Mouse (Mus musculus) neural tube, embryonic 15.5 days (tissue): ENCODE measurements around the gene Rhebl1. TPM values are rescaled to one million over a fixed set of nuclear protein-coding genes. Genes with fewer than 3 reads are reported as not detected.

Experiments used
- polyA plus RNA-seq: library from polyadenylated mRNA; unstranded; fragments of >200 nt; fragmentation: Nextera tagmentation; extraction: Ambion mirVana; gene quantifications from 2 replicates; pipeline ENCODE4 v1.2.1, GENCODE M21; 2015

The Rhebl1 gene
- polyA plus RNA-seq, 1 experiment from 2014 or later = 33.2 TPM

Other genes starting within 250 kb of the Rhebl1 start
- gene Ddx23, start 231.6 kb downstream of the Rhebl1 start, polyA plus RNA-seq = 20.6 and 21.0 TPM in 2 replicates
- 9.4 and 11.3 TPM in 2 replicates for gene Rnd1, start 217.1 kb downstream of the Rhebl1 start, polyA plus RNA-seq
- 6.4 and 7.5 TPM in 2 replicates for gene Ccdc65, start 186.3 kb downstream of the Rhebl1 start, polyA plus RNA-seq
- gene Fkbp11, start 166.3 kb downstream of the Rhebl1 start, polyA plus RNA-seq = 11.9 and 12.3 TPM in 2 replicates
- gene Arf3, start 131.3 kb downstream of the Rhebl1 start, polyA plus RNA-seq = 97.8 TPM in 2 replicates
- 0.08 and 0.72 TPM in 2 replicates for gene Wnt10b, start 116.4 kb downstream of the Rhebl1 start, polyA plus RNA-seq
- 1.0 and 2.0 TPM in 2 replicates for gene Wnt1, start 104.7 kb downstream of the Rhebl1 start, polyA plus RNA-seq
- gene Ddn, start 85.0 kb downstream of the Rhebl1 start, polyA plus RNA-seq = 0.18 and 0.36 TPM in 2 replicates
- gene Prkag1, start 63.0 kb downstream of the Rhebl1 start, polyA plus RNA-seq = 66.4 and 72.9 TPM in 2 replicates
- gene Kmt2d, start 23.3 kb downstream of the Rhebl1 start, polyA plus RNA-seq = 9.9 and 10.1 TPM in 2 replicates
- 2.5 and 3.2 TPM in 2 replicates for gene Dhh, start 4.0 kb upstream of the Rhebl1 start, polyA plus RNA-seq
- 27.9 and 28.6 TPM in 2 replicates for gene Lmbr1l, start 23.7 kb upstream of the Rhebl1 start, polyA plus RNA-seq
- 1,446 and 1,534 TPM in 2 replicates for gene Tuba1b, start 40.0 kb upstream of the Rhebl1 start, polyA plus RNA-seq
- gene Gm49450, start 59.0 kb upstream of the Rhebl1 start, polyA plus RNA-seq = not detected in 2 replicates
- gene Tuba1a, start 59.2 kb upstream of the Rhebl1 start, polyA plus RNA-seq = 10,639 and 13,509 TPM in 2 replicates
- 12.4 and 52.6 TPM in 2 replicates for gene Tuba1c, start 135.4 kb upstream of the Rhebl1 start, polyA plus RNA-seq
- gene Prph, start 160.6 kb upstream of the Rhebl1 start, polyA plus RNA-seq = 185 and 209 TPM in 2 replicates
- gene Troap, start 180.0 kb upstream of the Rhebl1 start, polyA plus RNA-seq = 4.6 and 10.3 TPM in 2 replicates
- 2.4 and 3.6 TPM in 2 replicates for gene C1ql4, start 193.3 kb upstream of the Rhebl1 start, polyA plus RNA-seq
- gene Dnajc22, start 198.6 kb upstream of the Rhebl1 start, polyA plus RNA-seq = 0.47 and 2.3 TPM in 2 replicates
- gene Spats2, start 231.4 kb upstream of the Rhebl1 start, polyA plus RNA-seq = 28.9 and 35.4 TPM in 2 replicates